Mouse (Mus musculus) fat pad, adult 2 months (tissue): Measurements from ENCODE around the gene Lysmd3.

Experiments
- DNase-seq: peaks from one replicate; pipeline ENCODE4 v3.0.0-alpha.2; 2011; ENCODE audit warnings: low read depth, low spot score; ENCODE audit errors: extremely low read depth

Lysmd3 gene

DNA sequence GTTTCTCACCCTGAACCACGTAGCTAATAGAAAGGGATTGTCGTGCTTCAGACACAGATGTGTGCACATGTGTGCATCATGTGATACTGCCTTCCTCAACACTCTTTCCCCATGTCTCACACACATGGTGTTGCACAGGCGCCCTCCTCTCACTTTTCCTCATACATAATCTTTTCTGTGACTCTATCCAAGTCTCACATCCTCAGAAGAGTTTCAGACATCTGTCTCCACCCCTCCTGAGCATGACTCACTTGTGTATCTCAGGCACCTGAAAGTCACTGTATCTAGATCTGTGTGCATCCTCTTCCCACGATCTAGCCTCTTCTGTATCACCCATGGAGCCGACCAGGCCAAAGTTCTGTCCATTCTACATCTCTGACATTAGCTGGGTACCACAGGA lies 10.2 kb downstream of the Lysmd3 start:
- no peak for DNase-seq

DNA sequence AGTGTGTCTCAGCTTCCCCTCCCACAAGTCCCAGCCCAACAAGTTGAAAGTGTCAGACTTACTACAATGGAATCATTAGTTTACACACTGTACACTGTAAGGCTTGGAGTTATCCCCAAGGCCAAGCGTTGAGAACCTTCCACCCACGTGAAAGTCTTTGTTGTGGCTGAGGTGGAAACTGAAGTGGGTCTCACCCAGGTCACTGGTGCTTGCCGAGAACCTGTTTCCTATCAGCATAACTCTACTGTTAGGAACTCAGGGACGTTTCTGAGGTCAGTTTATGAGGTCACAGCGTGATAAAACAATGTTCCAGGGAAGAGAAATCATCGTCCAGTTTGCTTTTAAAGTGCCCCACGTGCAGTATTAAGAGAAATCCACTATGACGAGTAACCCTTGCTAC lies 17.9 kb downstream of the Lysmd3 start:
- no peak for DNase-seq

DNA sequence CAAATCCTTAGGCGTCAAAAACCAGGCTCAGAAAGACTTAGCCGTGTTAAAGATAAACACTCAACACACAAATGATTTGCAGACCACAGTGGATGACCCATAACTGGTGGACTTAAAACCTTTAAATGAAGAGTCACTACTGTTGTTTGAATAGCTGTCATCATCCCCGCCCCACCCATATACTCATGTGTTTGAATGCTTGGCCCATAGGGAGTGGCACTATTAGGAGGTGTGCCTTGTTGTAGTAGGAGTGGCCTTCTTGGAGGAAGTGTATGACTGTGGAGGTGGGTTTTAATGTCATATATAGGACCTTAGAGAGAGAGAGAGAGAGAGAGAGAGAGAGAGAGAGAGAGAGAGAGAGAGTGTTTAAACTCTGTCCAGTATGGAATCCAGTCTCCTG lies 25.6 kb downstream of the Lysmd3 start:
- DNase-seq = no peak

DNA sequence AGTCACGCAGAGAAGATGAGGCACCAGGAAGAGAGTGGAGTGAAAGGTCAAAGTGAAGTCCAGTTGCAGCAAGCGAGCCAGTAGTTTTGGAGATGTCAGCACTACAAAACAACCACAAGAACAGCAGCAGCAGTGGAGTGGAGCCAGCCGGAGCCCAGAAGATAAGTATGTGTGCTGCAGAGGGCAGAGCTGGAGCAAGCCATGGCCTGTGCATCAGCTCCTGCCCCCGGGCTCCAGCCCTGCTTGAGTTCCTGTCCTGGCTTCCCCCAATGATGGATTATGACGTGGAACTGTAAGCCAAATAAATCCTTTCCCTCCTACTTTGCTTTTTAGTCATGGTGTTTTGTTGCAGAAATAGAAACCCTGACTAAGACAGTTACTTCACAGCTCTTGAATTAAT lies 26.8 kb downstream of the Lysmd3 start:
- peak; percentile 51 for DNase-seq

DNA sequence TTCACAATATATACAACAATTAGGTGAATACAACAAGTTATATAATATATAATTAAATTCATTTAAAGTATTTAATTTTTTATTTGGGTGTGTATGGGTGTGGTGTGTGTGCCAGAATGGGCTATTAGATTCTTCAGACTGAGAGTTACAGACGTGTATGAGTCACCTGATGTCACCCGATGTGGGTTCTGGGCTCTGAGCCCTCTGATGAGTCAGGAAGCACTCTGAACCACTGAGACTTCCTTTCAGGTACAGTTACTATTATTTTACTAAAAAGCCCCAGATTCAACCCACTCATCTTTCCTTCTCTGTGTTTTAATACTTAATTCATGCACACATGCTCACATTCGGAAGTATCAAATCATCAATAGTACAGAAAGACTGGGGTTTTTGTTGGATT lies 27.4 kb downstream of the Lysmd3 start:
- DNase-seq = no peak

DNA sequence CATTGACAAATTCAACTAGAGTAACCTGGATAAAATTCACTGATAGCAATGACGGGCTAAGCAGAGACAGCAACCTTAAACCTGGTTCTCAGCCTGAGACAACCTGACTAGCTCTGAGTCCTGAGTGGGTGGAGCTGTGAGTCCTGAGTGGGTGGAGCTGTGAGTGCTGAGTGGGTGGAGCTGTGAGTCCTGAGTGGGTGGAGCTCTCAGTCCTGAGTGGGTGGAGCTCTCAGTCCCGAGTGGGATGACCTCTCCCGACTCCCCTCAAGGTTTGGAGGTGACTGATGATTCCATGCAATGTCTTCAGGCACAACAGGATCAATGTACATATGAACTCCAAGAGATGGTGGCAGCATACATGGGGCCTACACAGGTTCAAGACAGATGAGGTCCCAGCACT lies 32.1 kb downstream of the Lysmd3 start:
- no peak for DNase-seq

DNA sequence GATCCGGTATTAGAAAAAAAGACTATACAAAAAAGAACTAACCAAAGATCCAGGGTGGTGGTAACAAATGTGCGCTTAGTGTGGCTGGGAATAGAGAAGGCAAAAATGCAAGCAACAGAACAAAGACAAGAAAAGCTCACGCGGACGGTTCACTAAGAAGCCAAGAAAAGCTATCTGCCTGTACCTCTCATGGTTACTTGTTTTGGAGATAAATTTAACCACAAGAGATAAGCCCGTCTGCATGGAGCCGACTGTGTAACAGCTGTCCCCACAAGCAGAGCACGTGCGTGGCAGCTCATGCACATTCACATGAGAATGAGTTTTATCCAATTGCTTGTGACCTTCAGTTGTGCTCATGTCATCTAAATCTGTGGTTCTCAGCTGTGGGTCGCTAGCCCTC lies 33.0 kb downstream of the Lysmd3 start:
- DNase-seq = no peak

DNA sequence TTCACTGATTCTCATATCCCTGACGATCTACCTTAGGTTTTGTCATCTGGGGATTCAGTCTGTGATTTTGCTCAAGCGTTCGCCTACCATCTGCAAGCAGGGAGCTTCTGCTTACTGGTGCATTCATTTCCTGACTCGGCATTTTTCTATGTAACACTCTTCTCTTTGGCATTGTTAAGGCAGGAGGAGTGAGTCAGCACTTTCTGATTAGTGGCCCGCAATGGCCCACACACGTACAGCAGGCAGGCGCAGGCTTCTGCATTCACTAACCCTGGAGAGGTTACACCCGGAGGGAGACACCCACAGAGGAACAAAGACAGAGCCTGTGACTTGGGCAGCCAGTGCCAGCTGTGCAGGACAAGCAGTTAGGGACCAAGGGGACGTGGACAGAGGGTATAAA lies 34.1 kb downstream of the Lysmd3 start:
- no peak for DNase-seq

GRCm38 (mm10) chr13:81694446-81694845 lies 37.0 kb downstream of the Lysmd3 start:
- DNase-seq = no peak

GRCm38 (mm10) chr13:81703148-81703547 lies 45.7 kb downstream of the Lysmd3 start:
- DNase-seq = no peak

DNA sequence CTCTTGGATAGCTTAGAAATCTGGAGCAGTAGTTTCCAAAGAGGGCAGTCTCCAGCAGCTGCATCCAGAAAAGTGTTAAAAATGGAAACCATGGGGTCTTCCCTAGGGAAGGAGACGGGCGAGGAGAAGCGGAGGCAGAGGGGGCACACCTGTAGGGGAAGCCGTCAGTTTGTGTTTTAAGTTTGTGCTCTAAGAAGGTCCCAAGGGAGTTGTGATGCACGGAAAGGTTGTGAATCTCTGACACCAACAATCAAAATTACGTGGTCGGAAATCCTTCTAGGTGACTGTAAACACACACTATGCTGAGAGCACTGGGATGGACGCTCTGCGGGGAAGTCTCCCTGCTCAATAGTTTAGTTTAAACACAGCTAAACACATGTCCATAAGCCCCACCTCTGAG lies 46.2 kb downstream of the Lysmd3 start:
- DNase-seq = no peak

DNA sequence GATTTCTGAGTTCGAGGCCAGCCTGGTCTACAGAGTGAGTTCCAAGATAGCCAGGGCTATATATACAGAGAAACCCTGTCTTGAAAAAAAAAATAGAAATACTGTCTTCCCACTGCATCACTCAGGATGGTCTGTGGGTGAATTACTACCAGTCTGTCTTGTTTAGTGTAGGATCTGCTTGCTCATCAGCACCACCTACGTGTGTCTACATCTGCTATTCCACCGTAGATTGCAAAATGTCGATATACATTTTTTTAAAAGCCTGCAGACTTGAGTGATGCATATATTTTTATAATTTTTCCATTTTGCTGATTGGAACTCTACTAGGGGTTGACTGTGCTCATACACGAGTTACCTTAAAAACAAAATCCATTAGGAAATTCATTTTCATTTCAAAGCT lies 48.8 kb downstream of the Lysmd3 start:
- no peak for DNase-seq

DNA sequence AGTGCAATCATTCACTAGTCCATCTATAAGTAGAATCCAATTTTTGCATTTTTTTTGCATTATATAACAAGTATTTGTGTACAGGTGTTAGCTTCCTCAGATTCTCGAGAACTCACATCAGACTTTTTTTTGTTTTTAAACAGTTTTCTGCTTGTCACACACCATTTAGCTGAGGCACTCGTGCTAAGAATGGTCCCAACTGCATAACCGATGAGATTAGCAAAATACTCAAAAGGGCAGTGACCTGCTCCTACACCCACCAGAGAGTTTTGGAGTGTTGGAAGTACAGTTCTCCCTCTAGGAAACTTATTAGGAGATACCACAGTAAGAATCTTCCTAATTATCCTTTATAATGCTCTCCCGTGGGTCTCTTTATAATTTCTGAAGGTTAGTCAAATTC lies 52.3 kb downstream of the Lysmd3 start:
- DNase-seq = no peak

- no peak for DNase-seq
These were observed 52.8 kb downstream of the Lysmd3 start for GRCm38 (mm10) chr13:81710266-81710665.

DNA sequence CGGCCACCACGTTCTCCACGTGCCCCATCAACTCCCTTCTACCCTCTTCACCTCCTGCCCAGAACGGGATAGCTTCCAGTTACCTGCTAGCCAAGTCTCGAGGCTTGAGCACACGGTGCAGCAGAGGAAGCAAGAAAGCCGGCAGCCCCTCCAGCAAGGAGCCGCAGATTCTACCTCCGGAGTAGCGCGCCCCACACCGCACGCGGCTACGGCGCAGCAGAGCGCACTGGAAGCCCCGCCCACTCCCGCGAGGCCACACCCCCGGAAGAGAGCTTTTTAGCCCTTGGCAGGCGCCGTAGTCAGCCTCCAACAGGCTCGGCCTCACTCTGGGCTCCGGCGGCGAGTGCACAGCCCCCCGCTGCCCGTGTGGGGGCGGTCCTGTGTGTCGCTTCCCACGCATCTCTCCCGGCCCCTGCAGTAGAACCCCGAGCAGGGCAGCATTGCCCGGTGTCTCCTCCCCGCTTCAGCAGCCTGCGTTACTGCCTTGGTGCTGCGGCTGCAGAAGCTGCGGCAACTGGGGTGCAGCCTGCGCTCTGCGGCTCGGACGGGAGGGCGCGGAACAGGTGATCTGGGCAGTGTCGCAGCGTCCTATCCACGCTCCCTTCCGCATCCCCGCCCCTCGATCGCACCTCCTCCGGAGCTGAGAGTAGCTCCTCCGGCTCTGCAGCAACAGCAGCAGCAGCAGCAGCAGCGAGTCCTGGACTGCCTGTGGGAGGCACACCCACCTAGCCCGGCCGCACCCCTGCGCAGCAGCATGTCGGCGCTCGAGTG lies 53.5 kb downstream of the Lysmd3 start, which contains the start of the genes Polr3g and Mblac2:
Gene Polr3g, minus strand, starts transcription at position 239 of the 771 bp plus-strand sequence.
Gene Mblac2, plus strand, starts transcription at position 567 of the 771 bp plus-strand sequence.
- DNase-seq = peak; percentile 42

DNA sequence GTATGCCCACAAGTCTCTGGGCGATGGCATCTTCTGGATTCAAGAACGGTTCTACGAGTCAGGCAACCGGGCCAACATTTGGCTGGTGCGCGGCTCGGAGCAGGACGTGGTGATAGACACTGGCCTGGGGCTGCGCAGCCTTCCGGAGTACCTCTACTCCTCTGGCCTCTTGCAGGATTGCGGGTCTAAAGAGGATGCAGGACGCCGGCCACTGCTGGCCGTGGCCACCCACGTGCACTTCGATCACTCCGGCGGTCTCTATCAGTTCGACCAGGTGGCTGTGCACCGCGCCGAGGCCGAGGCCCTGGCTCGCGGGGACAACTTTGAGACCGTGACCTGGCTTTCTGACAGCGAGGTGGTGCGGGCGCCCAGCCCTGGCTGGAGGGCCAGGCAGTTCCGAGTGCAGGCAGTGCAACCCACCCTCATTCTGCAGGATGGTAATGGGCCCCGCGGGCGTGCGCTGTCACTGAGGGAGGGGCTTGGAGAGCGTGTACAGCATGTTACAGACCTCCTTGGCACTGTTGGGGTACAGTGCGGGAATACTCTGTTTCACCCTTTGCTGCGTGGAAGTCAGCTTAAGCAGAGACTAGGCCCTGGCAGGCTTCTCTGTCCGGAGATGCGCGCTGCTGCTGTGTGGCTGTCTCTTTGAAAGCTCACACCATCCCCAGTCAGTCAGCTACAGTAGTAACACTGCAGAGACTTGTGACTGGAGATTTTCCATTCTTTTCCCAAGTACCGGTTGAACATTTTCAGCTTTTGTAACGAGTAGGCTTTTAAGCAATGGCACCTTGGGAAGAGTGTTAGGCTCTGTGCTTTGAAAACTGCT lies 54.3 kb downstream of the Lysmd3 start:
- no peak for DNase-seq

- no peak for DNase-seq
These were observed 56.4 kb downstream of the Lysmd3 start for GRCm38 (mm10) chr13:81713896-81714295.
